Mouse (Mus musculus): Measurements from ENCODE around the gene Ikzf2. TPM values are rescaled to one million over a fixed set of nuclear protein-coding genes. Genes with fewer than 3 reads are reported as not detected.

Gene Ikzf2
- polyA plus RNA-seq, 1 experiment = under 0.01 TPM

DNA sequence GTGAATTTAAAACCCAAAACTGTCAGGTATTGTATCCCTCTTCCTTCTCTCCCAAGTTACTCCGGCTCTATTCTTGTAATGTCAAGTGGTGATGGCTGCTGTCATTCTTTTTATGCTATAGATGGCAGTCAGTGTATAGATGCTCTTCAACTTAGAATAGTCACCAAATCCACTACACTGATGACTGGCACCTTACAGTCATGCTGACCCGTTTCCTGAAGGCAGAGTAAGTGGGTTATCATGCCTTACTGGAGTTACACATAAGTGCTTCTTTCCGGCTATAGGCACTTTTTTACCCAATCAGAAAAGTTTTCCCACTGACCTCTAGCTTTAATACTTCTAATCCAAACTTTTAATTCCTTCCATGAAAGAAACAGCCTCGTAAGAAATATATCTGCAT, 6.5 kb downstream of the Ikzf2 start:
- Histone ChIP-seq H3K27me3 (ENCODE audit: control insufficient read depth) (peaks cover 25% of the 10 kb centered on the region), H3K4me1 (ENCODE audit: control insufficient read depth) (peaks cover 8% of the 10 kb centered on the region), H3K9me3 (ENCODE audit: control insufficient read depth, low read length) (no peaks in the 10 kb centered on the region), H3K36me3 (ENCODE audit: control insufficient read depth) (no peaks in the 10 kb centered on the region), H3K4me3 (replicated peaks) (no peak overlapping the region)
- no peak for TF ChIP-seq TAL1 (IDR thresholded peaks at IDR 0.05; ENCODE audit: low read length)
- TF ChIP-seq GATA1 (IDR thresholded peaks at IDR 0.05; ENCODE audit: low read length) = no peak

DNA sequence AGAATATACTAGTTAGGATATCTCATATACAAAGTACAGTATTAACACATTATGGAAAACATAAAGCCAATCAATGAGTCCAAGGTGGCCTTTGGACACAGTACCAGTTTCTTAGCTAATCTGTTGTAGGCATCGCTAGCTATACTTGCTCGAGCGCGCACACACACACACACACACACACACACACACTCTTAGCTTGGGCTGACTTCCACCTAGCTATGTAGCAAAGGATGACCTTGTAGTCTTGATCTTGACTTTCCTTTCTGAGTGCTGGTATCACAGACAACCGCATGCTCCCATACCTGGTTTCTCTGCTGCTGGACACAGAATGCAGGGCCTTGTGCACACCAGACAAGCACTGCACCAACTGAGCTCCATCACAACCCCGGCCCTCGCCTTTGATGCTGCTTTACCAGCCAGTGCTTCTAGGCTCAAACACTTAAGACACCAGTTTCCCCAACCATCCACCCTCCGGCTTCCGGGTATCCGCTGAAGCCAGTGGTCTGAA, 17.1 kb downstream of the Ikzf2 start:
- TF ChIP-seq TAL1 (IDR thresholded peaks at IDR 0.05; ENCODE audit: low read length) (no peak), GATA1 (IDR thresholded peaks at IDR 0.05; ENCODE audit: low read length) (no peak)
- H3K36me3 ChIP-seq (ENCODE audit: control insufficient read depth) = no peaks in the 10 kb centered on the region
- H3K4me3 ChIP-seq (replicated peaks) = no peak overlapping the region
- no peaks in the 10 kb centered on the region for H3K9me3 ChIP-seq (ENCODE audit: control insufficient read depth, low read length)
- H3K27me3 ChIP-seq (ENCODE audit: control insufficient read depth) = no peaks in the 10 kb centered on the region
- H3K4me1 ChIP-seq (ENCODE audit: control insufficient read depth) = peaks cover 2% of the 10 kb centered on the region

DNA sequence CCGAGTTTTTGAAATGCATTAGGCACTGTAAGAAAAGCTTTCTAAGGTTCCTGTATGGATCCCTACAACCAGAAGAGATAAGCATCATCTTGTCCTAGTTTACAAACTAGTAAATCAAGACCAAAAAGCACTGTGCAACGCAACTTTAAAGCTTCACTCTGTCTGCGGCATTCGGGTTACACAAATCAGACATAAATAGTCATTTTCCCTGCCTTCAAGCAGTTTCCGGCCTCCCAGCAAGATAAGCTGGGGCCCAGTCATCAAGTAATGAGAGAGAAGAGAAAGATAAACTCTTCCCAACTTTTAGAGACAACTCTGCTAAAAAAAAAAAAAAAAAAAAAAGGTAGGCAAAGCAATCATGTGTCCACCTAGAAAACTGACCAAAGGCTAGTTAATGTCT, 19.6 kb downstream of the Ikzf2 start:
- H3K4me1 ChIP-seq (ENCODE audit: control insufficient read depth) = peaks cover 2% of the 10 kb centered on the region
- no peak for TF ChIP-seq GATA1 (IDR thresholded peaks at IDR 0.05; ENCODE audit: low read length)
- no peak for TF ChIP-seq TAL1 (IDR thresholded peaks at IDR 0.05; ENCODE audit: low read length)

DNA sequence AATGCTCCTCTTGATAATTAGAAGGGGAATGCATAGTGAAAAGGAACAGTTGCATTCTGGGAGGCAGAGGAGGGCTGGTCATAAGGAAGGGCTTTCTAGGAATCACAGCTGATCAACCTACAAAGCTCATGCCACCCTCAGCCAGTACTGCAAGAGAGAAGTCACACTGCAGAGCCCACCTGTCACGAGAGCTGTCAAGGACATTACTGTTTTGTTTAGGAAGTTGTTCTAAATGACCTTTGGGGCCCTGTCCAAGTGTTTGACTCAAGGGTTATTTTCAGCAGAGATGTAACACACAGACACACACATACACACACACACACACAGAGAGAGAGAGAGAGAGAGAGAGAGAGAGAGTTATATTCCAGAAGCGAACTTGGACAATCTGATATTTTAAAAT, 27.3 kb downstream of the Ikzf2 start:
- Histone ChIP-seq H3K4me3 (replicated peaks) (no peak overlapping the region), H3K36me3 (ENCODE audit: control insufficient read depth) (no peaks in the 10 kb centered on the region), H3K27me3 (ENCODE audit: control insufficient read depth) (no peaks in the 10 kb centered on the region), H3K4me1 (ENCODE audit: control insufficient read depth) (no peaks in the 10 kb centered on the region), H3K9me3 (ENCODE audit: control insufficient read depth, low read length) (no peaks in the 10 kb centered on the region)
- no peak for TF ChIP-seq GATA1 (IDR thresholded peaks at IDR 0.05; ENCODE audit: low read length)
- no peak for TF ChIP-seq TAL1 (IDR thresholded peaks at IDR 0.05; ENCODE audit: low read length)

More for the DNA sequence above, 19.6 kb downstream of the Ikzf2 start:
- no peak overlapping the region for H3K4me3 ChIP-seq (replicated peaks)
- no peaks in the 10 kb centered on the region for H3K9me3 ChIP-seq (ENCODE audit: control insufficient read depth, low read length)
- H3K36me3 ChIP-seq (ENCODE audit: control insufficient read depth) = no peaks in the 10 kb centered on the region
- no peaks in the 10 kb centered on the region for H3K27me3 ChIP-seq (ENCODE audit: control insufficient read depth)

DNA sequence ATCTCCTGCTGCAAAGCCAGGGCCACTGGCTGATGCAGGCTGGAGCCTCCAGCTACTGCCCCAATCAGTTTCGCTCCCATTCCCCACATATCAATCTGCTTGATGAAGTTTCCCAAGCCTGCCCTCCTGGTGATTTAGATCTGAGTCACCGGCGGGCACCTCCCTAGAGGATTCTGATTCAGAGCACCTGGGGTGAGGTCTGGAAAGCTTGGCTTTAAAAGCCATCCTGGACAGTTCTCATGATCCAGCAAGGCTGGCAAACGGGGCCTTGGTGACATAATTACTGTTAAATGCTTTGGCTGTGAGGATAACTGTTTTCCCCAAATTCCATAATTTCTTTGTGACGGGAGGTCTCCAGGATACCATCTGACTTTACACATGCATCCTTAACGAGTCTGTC, 29.0 kb downstream of the Ikzf2 start:
- TF ChIP-seq GATA1 (IDR thresholded peaks at IDR 0.05; ENCODE audit: low read length) (no peak), TAL1 (IDR thresholded peaks at IDR 0.05; ENCODE audit: low read length) (no peak)
- Histone ChIP-seq H3K36me3 (ENCODE audit: control insufficient read depth) (no peaks in the 10 kb centered on the region), H3K27me3 (ENCODE audit: control insufficient read depth) (no peaks in the 10 kb centered on the region), H3K4me3 (replicated peaks) (no peak overlapping the region), H3K9me3 (ENCODE audit: control insufficient read depth, low read length) (no peaks in the 10 kb centered on the region), H3K4me1 (ENCODE audit: control insufficient read depth) (no peaks in the 10 kb centered on the region)

DNA sequence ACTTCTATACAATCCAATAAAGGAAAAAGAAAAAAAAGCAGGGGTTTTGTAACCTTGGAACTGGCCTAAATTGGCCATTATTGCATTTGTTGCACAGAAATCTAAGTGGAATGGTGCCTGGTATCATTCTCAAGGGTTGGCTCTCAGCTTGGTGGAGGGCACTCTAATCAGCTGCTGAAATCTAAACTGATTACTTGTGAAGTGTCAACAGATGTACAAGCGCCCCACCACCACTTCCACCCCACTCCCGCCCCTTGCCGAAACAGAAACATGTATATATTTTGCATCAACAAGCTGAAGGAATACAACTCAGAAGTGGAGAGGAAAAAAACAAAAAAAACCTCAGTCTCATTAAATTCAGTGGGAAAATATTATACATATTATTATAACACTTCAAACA, 29.6 kb downstream of the Ikzf2 start:
- Histone ChIP-seq H3K4me1 (ENCODE audit: control insufficient read depth) (no peaks in the 10 kb centered on the region), H3K27me3 (ENCODE audit: control insufficient read depth) (no peaks in the 10 kb centered on the region), H3K4me3 (replicated peaks) (no peak overlapping the region), H3K9me3 (ENCODE audit: control insufficient read depth, low read length) (no peaks in the 10 kb centered on the region), H3K36me3 (ENCODE audit: control insufficient read depth) (no peaks in the 10 kb centered on the region)
- no peak for TF ChIP-seq GATA1 (IDR thresholded peaks at IDR 0.05; ENCODE audit: low read length)
- TF ChIP-seq TAL1 (IDR thresholded peaks at IDR 0.05; ENCODE audit: low read length) = no peak

DNA sequence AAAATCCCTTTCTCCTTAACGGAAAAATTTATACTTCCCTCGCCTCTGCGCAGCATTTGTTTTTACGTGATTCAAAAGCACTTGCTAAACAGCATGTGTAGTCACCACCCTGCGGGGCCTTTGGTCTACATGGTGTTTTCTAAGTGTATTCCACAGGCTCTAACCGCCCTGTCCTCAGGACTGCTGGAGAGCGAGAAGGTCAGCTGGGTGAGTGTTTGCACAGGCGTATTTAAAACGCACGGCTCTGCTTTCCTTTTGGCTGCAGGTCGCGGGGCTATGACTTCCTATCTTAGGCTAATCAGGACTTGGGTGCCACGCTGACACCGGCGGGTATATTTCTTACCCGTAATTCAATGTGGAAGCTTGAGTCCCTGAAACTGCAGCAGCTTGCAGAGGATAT, 30.1 kb downstream of the Ikzf2 start:
- no peaks in the 10 kb centered on the region for H3K9me3 ChIP-seq (ENCODE audit: control insufficient read depth, low read length)
- no peaks in the 10 kb centered on the region for H3K36me3 ChIP-seq (ENCODE audit: control insufficient read depth)
- no peaks in the 10 kb centered on the region for H3K4me1 ChIP-seq (ENCODE audit: control insufficient read depth)
- no peaks in the 10 kb centered on the region for H3K27me3 ChIP-seq (ENCODE audit: control insufficient read depth)
- H3K4me3 ChIP-seq (replicated peaks) = no peak overlapping the region
- TF ChIP-seq GATA1 (IDR thresholded peaks at IDR 0.05; ENCODE audit: low read length) (no peak), TAL1 (IDR thresholded peaks at IDR 0.05; ENCODE audit: low read length) (no peak)

DNA sequence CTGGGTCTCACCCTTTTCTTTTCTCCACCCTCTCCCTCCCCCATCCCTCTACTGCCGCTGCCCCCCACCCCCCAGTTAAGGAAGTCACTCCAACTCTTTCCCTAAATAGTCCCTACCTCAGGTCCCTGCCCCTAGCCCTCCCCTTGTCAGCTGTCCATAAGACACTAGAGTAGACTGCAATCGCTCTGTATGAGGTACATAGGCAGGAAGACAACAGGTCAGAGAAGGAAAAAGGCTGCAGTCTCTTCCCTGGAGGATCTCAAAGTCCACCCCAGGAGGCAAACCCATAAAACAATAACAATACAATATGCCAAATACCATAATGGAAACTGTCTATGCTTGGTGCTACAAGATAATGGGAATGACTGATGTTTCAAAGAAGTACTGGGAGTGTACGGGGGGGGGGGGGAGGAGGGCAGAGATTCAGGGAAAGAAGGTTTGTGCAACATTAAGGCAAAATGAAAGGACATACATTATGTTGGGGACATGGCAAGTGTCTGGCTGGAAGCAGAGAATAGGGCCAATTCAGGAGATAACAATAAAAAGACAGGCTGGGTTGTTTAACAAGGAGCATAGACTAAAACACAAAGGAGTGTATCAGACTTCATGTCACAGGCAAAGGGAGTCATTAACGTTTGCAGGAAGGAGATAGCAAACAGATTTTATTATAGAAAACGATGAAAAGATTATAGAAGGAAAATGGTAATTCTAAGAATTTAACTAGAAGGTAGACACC, 30.8 kb downstream of the Ikzf2 start:
- no peaks in the 10 kb centered on the region for H3K9me3 ChIP-seq (ENCODE audit: control insufficient read depth, low read length)
- no peak for TF ChIP-seq TAL1 (IDR thresholded peaks at IDR 0.05; ENCODE audit: low read length)
- TF ChIP-seq GATA1 (IDR thresholded peaks at IDR 0.05; ENCODE audit: low read length) = no peak
- no peak overlapping the region for H3K4me3 ChIP-seq (replicated peaks)
- H3K4me1 ChIP-seq (ENCODE audit: control insufficient read depth) = no peaks in the 10 kb centered on the region
- no peaks in the 10 kb centered on the region for H3K36me3 ChIP-seq (ENCODE audit: control insufficient read depth)
- H3K27me3 ChIP-seq (ENCODE audit: control insufficient read depth) = no peaks in the 10 kb centered on the region

DNA sequence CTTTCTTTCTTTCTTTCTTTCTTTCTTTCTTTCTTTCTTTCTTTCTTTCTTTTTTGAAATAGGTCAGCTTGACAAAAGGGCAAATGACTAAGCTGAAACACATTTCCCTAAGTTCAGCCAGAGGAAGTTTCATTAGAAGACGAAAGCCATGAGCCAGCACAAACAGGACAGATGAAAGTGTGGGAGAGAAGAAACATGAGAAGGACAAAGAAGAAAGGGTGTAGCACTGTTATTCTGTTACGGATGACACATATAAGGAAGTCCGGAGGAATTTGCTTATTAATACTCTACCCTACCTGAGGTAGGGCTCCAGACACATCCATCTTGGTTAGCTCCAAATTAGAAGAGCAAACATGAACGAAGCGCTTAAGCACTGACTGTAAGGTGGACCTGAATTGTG, 31.7 kb downstream of the Ikzf2 start:
- Histone ChIP-seq H3K4me3 (replicated peaks) (no peak overlapping the region), H3K9me3 (ENCODE audit: control insufficient read depth, low read length) (no peaks in the 10 kb centered on the region), H3K36me3 (ENCODE audit: control insufficient read depth) (no peaks in the 10 kb centered on the region), H3K27me3 (ENCODE audit: control insufficient read depth) (no peaks in the 10 kb centered on the region), H3K4me1 (ENCODE audit: control insufficient read depth) (no peaks in the 10 kb centered on the region)
- TF ChIP-seq GATA1 (IDR thresholded peaks at IDR 0.05; ENCODE audit: low read length) (no peak), TAL1 (IDR thresholded peaks at IDR 0.05; ENCODE audit: low read length) (no peak)
